Comparison of ENCODE assay signal across 8 mouse cellular contexts in the genomic region with DNA sequence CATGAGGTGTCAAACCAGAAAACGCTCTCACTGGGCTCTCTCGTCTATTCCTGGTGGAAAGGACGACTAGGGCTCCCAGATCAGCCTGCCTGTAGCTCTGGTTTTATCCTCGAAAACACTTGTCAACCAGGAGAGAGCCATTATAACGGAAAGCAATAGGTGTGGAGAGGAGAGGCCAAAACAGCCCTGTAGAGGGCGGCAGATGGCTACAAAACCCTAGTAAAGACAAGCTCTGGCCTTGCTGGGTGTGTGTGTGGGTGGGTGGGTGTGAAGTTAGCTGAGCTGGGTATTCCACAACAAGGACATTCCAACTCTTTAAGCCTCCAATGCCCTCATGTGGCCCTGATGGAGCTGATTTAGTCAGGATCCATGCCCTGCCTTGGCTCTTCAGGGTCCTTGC. TPM values are rescaled to one million over a fixed set of nuclear protein-coding genes. Genes with fewer than 3 reads are reported as not detected.
DNase-seq lines count a peak whose midpoint lies in the region; ATAC-seq lines count a peak whose summit lies in the region.

No protein-coding gene starts in this region.

- H3K36me3 ChIP-seq in heart, embryonic 12.5 days: peaks cover 76% of the 10 kb centered on the region
- H3K36me3 ChIP-seq in heart, embryonic 11.5 days (ENCODE audit: control insufficient read depth, insufficient read depth, low read length): peaks cover 23% of the 10 kb centered on the region
- peaks cover 87% of the 10 kb centered on the region for H3K36me3 ChIP-seq in limb, embryonic 10.5 days

- no peaks in the 10 kb centered on the region for H3K27me3 ChIP-seq in heart, embryonic 12.5 days (replicated peaks)
- H3K27me3 ChIP-seq in heart, embryonic 11.5 days (ENCODE audit: control insufficient read depth, insufficient read depth, low read length): no peaks in the 10 kb centered on the region
- no peaks in the 10 kb centered on the region for H3K27me3 ChIP-seq in limb, embryonic 10.5 days (ENCODE audit: low read depth, poor library complexity, severe bottlenecking)

- ATAC-seq in heart, embryonic 12.5 days (ENCODE audit: insufficient number of reproducible peaks, low FRiP score): 0 out of 2 replicates have a peak, but pooled peaks have one; percentile 27
- ATAC-seq in heart, embryonic 11.5 days (replicated peaks; ENCODE audit: insufficient number of reproducible peaks, low FRiP score, low TSS enrichment): no peak

- DNase-seq in spleen, postnatal 4 days (ENCODE audit: low spot score in 2 of 2): peak; percentile 40 to 70
- DNase-seq in spleen, adult 18-20 months: no peak
- peak; percentile 49 for DNase-seq in embryo, embryonic 9.5 days (ENCODE audit: extremely low spot score)
- peak; percentile 63 for DNase-seq in limb, embryonic 10.5 days (ENCODE audit: low spot score)
- DNase-seq in retina, embryonic 14.5 days (ENCODE audit: low spot score): peak; percentile 75
- DNase-seq in gastrocnemius, adult 18-20 months (ENCODE audit: low spot score): no peak

- H3K27ac ChIP-seq in heart, embryonic 12.5 days (ENCODE audit: poor library complexity, severe bottlenecking): no peak overlapping the region
- H3K27ac ChIP-seq in heart, embryonic 11.5 days (ENCODE audit: low read depth, low read length): no peak overlapping the region
- peak overlapping the region; percentile 37; the same call in 1 of the 2 replicates for H3K27ac ChIP-seq in limb, embryonic 10.5 days

- H3K4me2 ChIP-seq in heart, embryonic 12.5 days: no peak overlapping the region
- H3K4me2 ChIP-seq in heart, embryonic 11.5 days: no peak overlapping the region

- no peak overlapping the region for H3K4me3 ChIP-seq in heart, embryonic 12.5 days
- H3K4me3 ChIP-seq in heart, embryonic 11.5 days (ENCODE audit: low read depth, low read length): no peak overlapping the region
- H3K4me3 ChIP-seq in limb, embryonic 10.5 days: peak overlapping the region; percentile 18

- WGBS in heart, embryonic 12.5 days: 61% methylated on average over 6 of the region's 6 CpGs
- 64% methylated on average over 6 of the region's 6 CpGs for WGBS in heart, embryonic 11.5 days (ENCODE audit: insufficient replicate concordance)
- 59% methylated on average over 6 of the region's 6 CpGs for WGBS in limb, embryonic 10.5 days

- H3K4me1 ChIP-seq in heart, embryonic 12.5 days (replicated peaks): peaks cover 21% of the 10 kb centered on the region
- peaks cover 9% of the 10 kb centered on the region; the same call in 1 of the 2 replicates for H3K4me1 ChIP-seq in heart, embryonic 11.5 days (ENCODE audit: control insufficient read depth, insufficient read depth, low read length)
- H3K4me1 ChIP-seq in limb, embryonic 10.5 days: peaks cover 46% of the 10 kb centered on the region

- no peaks in the 10 kb centered on the region for H3K9me3 ChIP-seq in heart, embryonic 12.5 days (replicated peaks)
- H3K9me3 ChIP-seq in heart, embryonic 11.5 days (replicated peaks; ENCODE audit: control insufficient read depth, low read length): no peaks in the 10 kb centered on the region
- no peaks in the 10 kb centered on the region for H3K9me3 ChIP-seq in limb, embryonic 10.5 days (replicated peaks)

- no peak overlapping the region for H3K9ac ChIP-seq in heart, embryonic 12.5 days
- no peak overlapping the region for H3K9ac ChIP-seq in heart, embryonic 11.5 days (ENCODE audit: low read depth, low read length)

RNA-seq across cellular contexts. Expression of gene Upf1, which starts 9.4 kb away (rescaled TPM):
- 24.5 and 25.5 TPM in 2 replicates for polyA plus RNA-seq in heart, embryonic 12.5 days (2016; fragmentation: Nextera tagmentation; extraction: Ambion mirVana)
- polyA plus RNA-seq in heart, embryonic 11.5 days (2014; fragmentation: Nextera tagmentation; extraction: Ambion mirVana): 14.0 and 17.2 TPM in 2 replicates
- polyA plus RNA-seq in limb, embryonic 10.5 days (2016; fragmentation: Nextera tagmentation; extraction: Ambion mirVana): 25.6 and 26.7 TPM in 2 replicates
- total RNA-seq in gastrocnemius, adult 18-20 months (2021): 10 to 100 TPM; 29.8 to 31.1 TPM

RNA-seq across cellular contexts. Expression of gene Gdf1, which starts 14.1 kb away (rescaled TPM):
- 2.1 TPM in 2 replicates for polyA plus RNA-seq in heart, embryonic 12.5 days (2016; fragmentation: Nextera tagmentation; extraction: Ambion mirVana)
- polyA plus RNA-seq in heart, embryonic 11.5 days (2014; fragmentation: Nextera tagmentation; extraction: Ambion mirVana): 1.7 and 1.9 TPM in 2 replicates
- 7.9 and 13.8 TPM in 2 replicates for polyA plus RNA-seq in limb, embryonic 10.5 days (2016; fragmentation: Nextera tagmentation; extraction: Ambion mirVana)
- total RNA-seq in gastrocnemius, adult 18-20 months (2021): 1 to 10 TPM; 1.9 to 2.1 TPM

RNA-seq across cellular contexts. Expression of gene Cers1, which starts 28.1 kb away (rescaled TPM):
- polyA plus RNA-seq in heart, embryonic 12.5 days (2016; fragmentation: Nextera tagmentation; extraction: Ambion mirVana): 2.1 and 2.5 TPM in 2 replicates
- 1.4 and 1.5 TPM in 2 replicates for polyA plus RNA-seq in heart, embryonic 11.5 days (2014; fragmentation: Nextera tagmentation; extraction: Ambion mirVana)
- 3.2 and 4.6 TPM in 2 replicates for polyA plus RNA-seq in limb, embryonic 10.5 days (2016; fragmentation: Nextera tagmentation; extraction: Ambion mirVana)
- total RNA-seq in gastrocnemius, adult 18-20 months (2021): 10 to 100 TPM; 13.4 to 15.9 TPM

RNA-seq across cellular contexts. Expression of gene Comp, which starts 29.7 kb away (rescaled TPM):
- 2.7 and 3.6 TPM in 2 replicates for polyA plus RNA-seq in heart, embryonic 12.5 days (2016; fragmentation: Nextera tagmentation; extraction: Ambion mirVana)
- polyA plus RNA-seq in heart, embryonic 11.5 days (2014; fragmentation: Nextera tagmentation; extraction: Ambion mirVana): 1.1 and 2.2 TPM in 2 replicates
- polyA plus RNA-seq in limb, embryonic 10.5 days (2016; fragmentation: Nextera tagmentation; extraction: Ambion mirVana): 0.08 and 0.35 TPM in 2 replicates
- total RNA-seq in gastrocnemius, adult 18-20 months (2021): 10 to 100 TPM in 1 of 2 experiments, 1 to 10 TPM in 1; 6.9 to 14.9 TPM

RNA-seq across cellular contexts. Expression of gene Cope, which starts 41.4 kb away (rescaled TPM):
- 251 and 272 TPM in 2 replicates for polyA plus RNA-seq in heart, embryonic 12.5 days (2016; fragmentation: Nextera tagmentation; extraction: Ambion mirVana)
- polyA plus RNA-seq in heart, embryonic 11.5 days (2014; fragmentation: Nextera tagmentation; extraction: Ambion mirVana): 307 and 329 TPM in 2 replicates
- polyA plus RNA-seq in limb, embryonic 10.5 days (2016; fragmentation: Nextera tagmentation; extraction: Ambion mirVana): 293 and 321 TPM in 2 replicates
- total RNA-seq in gastrocnemius, adult 18-20 months (2021): 100 to 1,000 TPM; 133 to 135 TPM

Comparison
In these comparisons a context has a peak if more than half of its experiments do, and no peak if none do; other contexts are left out.
1. DNase-seq: peak in spleen, postnatal 4 days (2 of 2), embryo, embryonic 9.5 days (single experiment), limb, embryonic 10.5 days (single experiment) and retina, embryonic 14.5 days (single experiment); none in spleen, adult 18-20 months (0 of 2) and gastrocnemius, adult 18-20 months (single experiment).